Mouse (Mus musculus) lung, postnatal 0 days (tissue): ENCODE results near the gene Cmip.

Experiments used
- CTCF ChIP-seq: IDR thresholded peaks from 2 replicates; pipeline ENCODE4 v1.5.1; 2016; ENCODE audit warnings: antibody characterized with exemption, mild to moderate bottlenecking
- EP300 ChIP-seq: IDR thresholded peaks from 2 replicates; pipeline ENCODE4 v1.6.1; 2016; ENCODE audit warnings: antibody characterized with exemption, mild to moderate bottlenecking, control low read depth

DNA sequence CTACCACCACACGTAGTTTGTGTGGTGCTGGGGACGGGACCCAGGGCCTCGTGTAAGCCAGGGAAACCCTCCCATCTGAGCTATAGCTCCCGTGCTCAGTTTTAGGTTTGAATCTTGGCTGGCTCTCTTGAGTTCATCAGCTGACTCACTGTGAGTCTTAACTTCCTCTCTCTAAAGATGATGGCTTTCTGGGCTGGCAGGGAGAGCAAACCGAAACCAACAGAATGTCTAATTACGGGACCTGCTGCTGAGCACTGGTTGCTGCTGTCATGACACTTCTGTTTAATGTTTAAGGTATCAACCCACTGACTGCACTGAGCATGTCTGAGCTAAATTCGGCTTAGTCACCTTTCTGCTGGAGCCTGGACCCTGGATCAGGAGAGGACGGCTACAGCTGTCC, 4.2 kb upstream of the Cmip start:
- TF ChIP-seq CTCF, result no peak
- TF ChIP-seq EP300, result no peak
